Mouse (Mus musculus) embryonic facial prominence, embryonic 14.5 days (tissue): ENCODE measurements around the gene Ccr9. TPM values are rescaled to one million over a fixed set of nuclear protein-coding genes. Genes with fewer than 3 reads are reported as not detected.

ENCODE experiments used
- ATAC-seq: fragments of 200-750 bp; cut with Nextera tagmentation; 2 replicates; pipeline ENCODE4 v1.8.0; 2017; ENCODE audit warnings: low read depth, moderate number of reproducible peaks, moderate TSS enrichment
- DNase-seq: peaks from one replicate; pipeline ENCODE4 v3.0.0-alpha.2; 2015; ENCODE audit warnings: low spot score
- H3K27ac ChIP-seq: fragments of 300-500 bp; sonication (generic); replicated peaks from 2 replicates; pipeline ENCODE4 v1.5.1; 2014; ENCODE audit warnings: low read depth, mild to moderate bottlenecking, low read length, moderate library complexity
- H3K27me3 ChIP-seq: fragments of 300-500 bp; sonication (generic); replicated peaks from 2 replicates; pipeline ENCODE4 v1.6.1; 2014; ENCODE audit warnings: low read length; ENCODE audit not compliant: control insufficient read depth, insufficient read depth
- H3K36me3 ChIP-seq: fragments of 300-500 bp; sonication (generic); 2 replicates; pipeline ENCODE4 v1.6.1; 2014; ENCODE audit warnings: low read length, mixed read lengths; ENCODE audit not compliant: control insufficient read depth, insufficient read depth
- H3K4me1 ChIP-seq: fragments of 300-500 bp; sonication (generic); 2 replicates; pipeline ENCODE4 v1.6.1; 2014; ENCODE audit warnings: antibody characterized with exemption, low read length; ENCODE audit not compliant: control insufficient read depth, insufficient read depth
- H3K4me2 ChIP-seq: fragments of 300-500 bp; sonication (generic); 2 replicates; pipeline ENCODE4 v1.6.1; 2014; ENCODE audit warnings: low read depth, mild to moderate bottlenecking, low read length, moderate library complexity, mixed read lengths
- H3K4me3 ChIP-seq: fragments of 300-500 bp; sonication (generic); 2 replicates; pipeline ENCODE4 v1.5.1; 2014; ENCODE audit warnings: low read depth, mild to moderate bottlenecking, low read length
- H3K9ac ChIP-seq: fragments of 300-500 bp; sonication (generic); 2 replicates; pipeline ENCODE4 v1.6.1; 2014; ENCODE audit warnings: low read depth, mild to moderate bottlenecking, low read length, moderate library complexity, mixed read lengths
- H3K9me3 ChIP-seq: fragments of 300-500 bp; sonication (generic); 2 replicates; pipeline ENCODE4 v1.6.1; 2016; ENCODE audit warnings: low read length; ENCODE audit not compliant: control insufficient read depth
- WGBS: fragments of 180-500 bp; shearing (Covaris S2); extraction: QIAGEN DNeasy Blood & Tissue Kit; methylation state at CpG from one replicate; pipeline ENCODE4 v1.1.7; 2014; 5-methylcytosine and 5-hydroxymethylcytosine counted together
- polyA plus RNA-seq: library from polyadenylated mRNA; unstranded; fragments of >200 nt; fragmentation: Nextera tagmentation; extraction: Ambion mirVana; gene quantifications from 2 replicates; pipeline ENCODE4 v1.2.1, GENCODE M21; 2014

Ccr9 gene
- 0.12 and 0.24 TPM in 2 replicates for polyA plus RNA-seq

- H3K9me3 ChIP-seq, result no peaks in the 10 kb centered on the region
- no peaks in the 10 kb centered on the region for H3K4me1 ChIP-seq
- no peak within 1 kb of the TSS for H3K27ac ChIP-seq
- peak within 1 kb of the TSS; percentile 48; the same call in 1 of the 2 replicates for H3K9ac ChIP-seq
- under 1% methylated on average over 46 of the region's 73 CpGs for WGBS
- H3K4me3 ChIP-seq, result peak within 1 kb of the TSS; percentile 44
- H3K27me3 ChIP-seq, result peaks cover 66% of the 10 kb centered on the region
- no peaks in the 10 kb centered on the region for H3K36me3 ChIP-seq
- ATAC-seq, result peak; percentile 55; the same call in 1 of the 2 replicates
- peak within 1 kb of the TSS; percentile 81 for H3K4me2 ChIP-seq
- DNase-seq, result peak; percentile 19
Observed at GRCm38 (mm10) chr9:123678327-123679105, at the start of gene Ccr9, which contains the start of gene Slc6a20a. Gene Ccr9 (plus strand): TSS chr9:123678439. Gene Slc6a20a (minus strand): TSS chr9:123678885.

- H3K27ac ChIP-seq, result no peak overlapping the region
- ATAC-seq (no peak), DNase-seq (no peak)
- WGBS, result 81% methylated on average over 3 of the region's 3 CpGs
- H3K9me3 ChIP-seq, result no peaks in the 10 kb centered on the region
- H3K4me2 ChIP-seq, result no peak overlapping the region
- H3K4me3 ChIP-seq, result no peak overlapping the region
- no peaks in the 10 kb centered on the region for H3K4me1 ChIP-seq
- no peak overlapping the region for H3K9ac ChIP-seq
- no peaks in the 10 kb centered on the region for H3K27me3 ChIP-seq
- H3K36me3 ChIP-seq, result no peaks in the 10 kb centered on the region
Observed at GRCm38 (mm10) chr9:123631666-123632065, 46.6 kb upstream of the Ccr9 start.

- WGBS, result 76% methylated on average over 6 of the region's 6 CpGs
- H3K4me2 ChIP-seq, result no peak within 1 kb of the TSS
- H3K36me3 ChIP-seq, result no peaks in the 10 kb centered on the region
- DNase-seq, result no peak
- no peak within 1 kb of the TSS for H3K9ac ChIP-seq
- no peak within 1 kb of the TSS for H3K27ac ChIP-seq
- H3K4me3 ChIP-seq, result no peak within 1 kb of the TSS
- no peak for ATAC-seq
- no peaks in the 10 kb centered on the region for H3K27me3 ChIP-seq
- no peaks in the 10 kb centered on the region for H3K4me1 ChIP-seq
- H3K9me3 ChIP-seq, result no peaks in the 10 kb centered on the region
Observed at GRCm38 (mm10) chr9:123632281-123632680, 46.0 kb upstream of the Ccr9 start, which contains the start of gene Slc6a20b. Gene Slc6a20b (minus strand): TSS chr9:123632565.

- no peak overlapping the region for H3K27ac ChIP-seq
- ATAC-seq (no peak), DNase-seq (no peak)
- no peak overlapping the region for H3K9ac ChIP-seq
- WGBS, result 83% methylated on average over 3 of the region's 3 CpGs
- no peak overlapping the region for H3K4me2 ChIP-seq
- H3K9me3 ChIP-seq, result no peaks in the 10 kb centered on the region
- H3K4me3 ChIP-seq, result no peak overlapping the region
- no peaks in the 10 kb centered on the region for H3K36me3 ChIP-seq
- H3K4me1 ChIP-seq, result no peaks in the 10 kb centered on the region
- H3K27me3 ChIP-seq, result no peaks in the 10 kb centered on the region
Observed at GRCm38 (mm10) chr9:123632993-123633392, 45.2 kb upstream of the Ccr9 start.

DNA sequence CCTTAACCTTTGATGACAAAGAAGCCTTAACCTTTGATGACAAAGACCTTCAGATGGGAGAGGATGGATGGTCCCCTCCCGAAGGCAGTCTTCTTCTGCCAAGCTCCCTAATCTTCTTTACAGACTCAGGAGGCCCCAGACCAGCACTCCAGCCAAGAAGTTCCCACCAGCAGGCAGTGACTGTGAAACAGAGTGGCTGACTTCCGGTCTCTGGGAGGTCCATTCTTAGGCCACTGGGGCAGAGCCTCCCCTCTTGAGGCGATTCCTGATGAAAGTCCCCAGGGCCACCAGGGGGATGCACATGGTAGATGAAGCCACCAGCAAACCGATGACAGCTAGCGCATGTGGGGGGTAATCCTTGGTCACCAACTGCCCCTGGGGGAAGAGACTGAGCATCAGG, 41.5 kb upstream of the Ccr9 start:
- Histone ChIP-seq H3K4me1 (no peaks in the 10 kb centered on the region), H3K9me3 (no peaks in the 10 kb centered on the region), H3K27ac (no peak overlapping the region), H3K27me3 (no peaks in the 10 kb centered on the region), H3K4me2 (no peak overlapping the region), H3K36me3 (no peaks in the 10 kb centered on the region), H3K4me3 (no peak overlapping the region), H3K9ac (no peak overlapping the region)
- no peak for ATAC-seq
- WGBS, result 68% methylated on average over 5 of the region's 5 CpGs
- no peak for DNase-seq

DNA sequence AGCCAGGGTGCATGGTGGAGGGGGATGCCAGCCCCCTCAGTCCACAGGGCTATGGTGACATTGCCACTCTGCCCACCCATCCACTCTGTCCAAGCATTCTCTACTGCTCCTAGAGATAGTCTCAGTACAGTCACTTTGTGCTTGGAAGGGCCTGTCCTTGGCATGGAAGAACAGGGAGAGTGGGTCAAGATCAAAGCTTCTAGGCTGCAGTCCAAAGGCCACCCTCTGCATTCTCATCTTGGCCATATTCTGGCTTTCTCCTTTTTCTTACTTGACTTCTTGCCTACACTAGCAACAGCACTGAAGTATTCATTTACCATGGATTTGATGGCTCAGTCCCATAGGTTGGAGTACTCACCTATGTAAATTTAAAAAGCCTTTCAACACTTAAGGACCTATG, 40.0 kb upstream of the Ccr9 start:
- Histone ChIP-seq H3K4me3 (no peak overlapping the region), H3K9ac (no peak overlapping the region), H3K27ac (no peak overlapping the region), H3K4me1 (no peaks in the 10 kb centered on the region), H3K36me3 (no peaks in the 10 kb centered on the region), H3K27me3 (no peaks in the 10 kb centered on the region), H3K9me3 (no peaks in the 10 kb centered on the region), H3K4me2 (no peak overlapping the region)
- ATAC-seq, result no peak
- DNase-seq, result no peak

- no peaks in the 10 kb centered on the region for H3K27me3 ChIP-seq
- WGBS, result 47% methylated on average over 1 of the region's 1 CpGs
- H3K4me1 ChIP-seq, result no peaks in the 10 kb centered on the region
- no peak overlapping the region for H3K4me2 ChIP-seq
- H3K4me3 ChIP-seq, result no peak overlapping the region
- ATAC-seq, result no peak
- DNase-seq, result peak; percentile 41
- no peak overlapping the region for H3K27ac ChIP-seq
- H3K9ac ChIP-seq, result no peak overlapping the region
- H3K9me3 ChIP-seq, result no peaks in the 10 kb centered on the region
- H3K36me3 ChIP-seq, result no peaks in the 10 kb centered on the region
Observed at GRCm38 (mm10) chr9:123638668-123639089, 39.6 kb upstream of the Ccr9 start.

GRCm38 (mm10) chr9:123640106-123640505, 38.1 kb upstream of the Ccr9 start:
- DNase-seq (no peak), ATAC-seq (no peak)
- H3K4me3 ChIP-seq, result no peak overlapping the region
- no peaks in the 10 kb centered on the region for H3K9me3 ChIP-seq
- WGBS, result 65% methylated on average over 1 of the region's 1 CpGs
- H3K27ac ChIP-seq, result no peak overlapping the region
- no peak overlapping the region for H3K9ac ChIP-seq
- no peaks in the 10 kb centered on the region for H3K4me1 ChIP-seq
- H3K4me2 ChIP-seq, result no peak overlapping the region
- H3K27me3 ChIP-seq, result no peaks in the 10 kb centered on the region
- H3K36me3 ChIP-seq, result no peaks in the 10 kb centered on the region
